Mouse (Mus musculus) spleen, postnatal 36 days (tissue): ENCODE data around the gene Sf3a3.

Experiments
- DNase-seq, 2 experiments: peaks; one replicate each; pipeline ENCODE4 v3.0.0; 2022; ENCODE audit warnings: low spot score in 2 of 2, mixed read lengths in 1 of 2

Gene Sf3a3

DNA sequence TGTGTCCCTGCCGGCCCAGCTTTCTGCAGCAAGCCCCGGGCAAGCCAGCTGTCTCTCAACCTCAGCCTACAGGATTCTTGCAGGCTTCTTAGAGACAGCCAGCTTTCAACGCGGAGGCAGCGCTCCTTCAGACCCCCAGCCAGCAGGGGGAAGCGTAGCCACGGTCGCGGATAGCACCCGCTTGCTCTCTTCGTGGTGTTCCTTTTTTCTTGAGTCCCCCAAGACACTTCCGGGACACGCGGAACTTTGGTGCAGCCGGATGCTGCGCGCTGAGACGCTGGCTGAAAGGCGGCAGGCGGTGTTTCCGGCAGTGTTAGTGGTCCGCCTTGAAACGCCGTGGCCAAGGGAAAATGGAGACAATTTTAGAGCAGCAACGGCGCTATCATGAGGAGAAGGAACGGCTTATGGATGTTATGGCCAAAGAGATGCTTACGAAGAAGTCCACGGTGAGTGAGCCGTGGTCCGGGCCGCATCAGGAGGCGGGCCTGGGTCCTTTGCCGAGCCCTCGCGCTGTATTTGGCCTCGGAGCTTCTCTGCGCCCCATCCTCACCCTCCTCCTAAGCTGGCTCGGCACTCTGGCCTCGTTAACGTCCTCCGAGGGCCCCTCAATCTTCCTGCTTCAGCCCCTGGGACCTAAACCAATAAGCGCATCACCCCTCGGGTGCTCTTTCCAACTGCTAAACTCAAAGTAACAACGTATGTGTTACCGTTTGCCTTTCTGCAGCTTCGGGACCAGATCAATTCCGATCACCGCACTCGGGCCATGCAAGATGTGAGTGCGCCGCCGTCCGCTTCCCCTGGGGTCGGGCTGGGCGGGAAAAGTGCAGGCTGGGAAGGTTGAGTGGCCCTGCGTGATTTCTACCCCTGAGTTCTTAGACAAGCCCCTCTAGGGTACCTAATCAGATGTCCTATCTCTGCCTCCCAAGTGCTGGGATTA, at the start of gene Sf3a3:
TSS of gene Sf3a3 (plus strand) at position 232 of the 937 bp plus-strand sequence.
- peak; percentile 94 for DNase-seq

DNA sequence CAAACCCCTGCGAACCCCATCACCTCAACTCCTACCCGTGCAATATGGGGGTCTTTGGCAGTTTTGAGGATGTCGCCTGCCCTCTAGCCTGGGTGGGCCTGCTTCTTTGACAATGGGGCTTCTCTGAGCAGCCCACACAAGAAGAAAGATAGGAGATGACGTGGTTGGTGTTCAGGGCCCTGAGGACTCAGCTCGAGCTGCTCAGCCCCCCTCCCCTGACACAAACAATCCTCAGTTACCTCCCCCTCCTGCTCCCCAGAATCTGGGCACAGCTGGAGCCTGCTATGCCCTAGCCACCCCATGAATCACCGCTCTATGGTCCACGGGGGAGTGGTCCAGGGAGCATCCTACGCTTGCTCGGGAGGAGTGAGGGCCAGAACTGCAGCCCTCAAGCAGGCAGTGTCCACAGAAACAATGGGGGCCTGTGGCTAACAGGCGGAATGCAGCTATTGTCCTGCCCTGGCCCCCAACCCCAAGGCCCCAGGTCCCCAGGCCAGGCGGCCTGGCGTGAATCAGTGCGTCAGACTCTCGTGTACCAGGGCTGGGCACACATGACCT, 47.0 kb upstream of the Sf3a3 start:
- no peak for DNase-seq

DNA sequence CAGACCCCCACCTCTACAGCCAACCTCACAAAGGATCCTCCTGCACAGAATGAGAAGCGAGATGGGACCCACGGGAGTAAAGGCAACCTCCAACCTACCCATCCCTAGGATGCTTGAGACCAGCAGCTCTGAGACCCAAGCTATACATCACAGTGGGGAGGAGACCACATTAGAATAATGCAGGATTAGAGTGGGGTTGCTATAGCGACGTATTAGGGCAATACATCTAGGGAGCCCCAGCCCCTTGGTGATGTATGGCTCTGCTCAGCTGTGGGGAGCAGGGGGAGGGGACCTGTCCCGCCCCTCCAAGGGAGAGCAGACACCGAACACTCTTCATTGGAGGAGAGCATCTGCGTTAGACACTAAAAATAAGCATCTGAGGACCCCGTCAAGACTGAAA, 46.5 kb upstream of the Sf3a3 start:
- no peak for DNase-seq

DNA sequence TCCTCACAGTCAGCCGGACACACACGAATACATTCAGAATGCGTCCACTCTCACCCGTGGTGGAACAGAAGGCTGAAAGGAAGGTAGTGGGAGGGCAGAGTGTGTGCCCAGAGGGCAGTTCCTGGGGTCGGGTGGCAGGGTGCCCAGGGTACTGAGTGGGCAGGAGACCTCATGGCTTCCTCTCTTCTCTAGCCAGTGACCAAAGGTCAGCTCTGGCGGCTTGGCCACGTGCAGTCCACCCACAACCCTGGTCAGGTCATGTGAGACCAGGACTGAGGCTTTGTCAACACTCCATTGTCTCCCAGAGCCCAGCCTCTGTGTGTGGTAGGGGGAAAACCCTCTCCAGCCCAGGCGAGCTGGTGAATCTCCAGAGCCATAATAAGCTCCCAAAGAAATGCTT, 44.3 kb upstream of the Sf3a3 start:
- no peak for DNase-seq

DNA sequence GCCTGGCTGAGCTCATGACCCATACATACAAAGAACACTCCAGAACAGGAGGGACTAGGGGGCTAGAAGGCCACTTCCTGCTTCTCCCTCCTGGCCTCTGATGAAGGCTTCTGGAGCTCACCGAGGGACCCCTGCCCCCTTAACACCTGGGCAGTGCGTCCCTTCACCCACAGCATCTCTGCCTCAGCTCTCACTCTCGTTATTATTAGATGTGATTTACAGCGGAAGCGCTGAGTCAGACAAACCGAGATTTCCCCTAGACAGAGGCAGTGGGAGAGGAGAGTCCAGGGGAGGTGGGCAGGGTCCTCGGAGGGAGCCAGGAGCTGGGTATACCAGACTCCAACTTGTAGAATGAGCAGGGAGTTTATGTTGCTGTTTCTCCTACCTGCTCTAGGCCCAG, 43.0 kb upstream of the Sf3a3 start:
- no peak for DNase-seq

DNA sequence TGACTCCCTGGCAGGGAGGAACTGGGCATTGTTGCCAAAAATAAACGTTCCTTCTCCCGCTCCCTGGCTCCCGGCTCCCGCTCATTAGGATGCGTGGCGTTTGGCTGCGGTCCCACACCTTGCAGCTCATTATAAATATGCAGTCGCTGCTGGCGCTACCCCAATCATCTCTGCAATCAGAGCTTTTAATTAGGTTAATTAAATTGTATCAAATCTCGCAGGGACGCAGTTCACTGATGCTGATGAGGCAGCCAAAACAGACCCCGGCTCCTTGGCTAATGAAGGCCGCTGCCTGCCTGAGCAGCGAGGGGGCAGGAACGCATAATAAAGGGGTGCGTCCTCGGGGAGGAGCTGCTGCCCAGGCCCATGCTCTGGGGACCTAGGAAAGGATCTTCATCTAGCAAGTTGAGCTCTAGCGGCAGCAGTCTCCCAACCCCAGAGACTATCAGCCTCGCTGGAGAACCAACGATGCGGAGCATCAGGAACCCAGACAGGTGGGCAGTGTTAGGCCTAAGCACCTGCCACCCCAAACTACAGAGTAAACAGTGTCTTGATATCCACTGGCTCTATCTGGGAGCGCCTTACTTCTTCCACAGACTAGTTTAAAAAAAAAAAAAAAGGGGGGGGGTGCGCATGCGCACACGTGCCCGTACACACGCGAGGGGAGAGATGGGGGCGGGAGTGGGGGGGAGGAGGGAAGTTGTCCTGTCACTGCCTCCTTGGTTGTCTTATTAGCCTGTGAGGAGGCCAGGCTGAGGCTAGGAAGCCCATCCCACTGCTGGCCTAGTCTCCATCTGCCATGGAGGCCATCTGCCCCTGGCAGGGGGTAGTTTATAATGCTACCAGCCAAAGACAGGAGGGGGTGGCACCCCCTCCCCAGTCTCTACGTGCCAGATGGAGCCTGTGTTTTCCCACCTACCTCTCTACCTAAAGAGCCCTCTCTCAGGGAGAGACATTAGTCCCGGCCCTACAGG, 41.9 kb upstream of the Sf3a3 start:
- no peak for DNase-seq

DNA sequence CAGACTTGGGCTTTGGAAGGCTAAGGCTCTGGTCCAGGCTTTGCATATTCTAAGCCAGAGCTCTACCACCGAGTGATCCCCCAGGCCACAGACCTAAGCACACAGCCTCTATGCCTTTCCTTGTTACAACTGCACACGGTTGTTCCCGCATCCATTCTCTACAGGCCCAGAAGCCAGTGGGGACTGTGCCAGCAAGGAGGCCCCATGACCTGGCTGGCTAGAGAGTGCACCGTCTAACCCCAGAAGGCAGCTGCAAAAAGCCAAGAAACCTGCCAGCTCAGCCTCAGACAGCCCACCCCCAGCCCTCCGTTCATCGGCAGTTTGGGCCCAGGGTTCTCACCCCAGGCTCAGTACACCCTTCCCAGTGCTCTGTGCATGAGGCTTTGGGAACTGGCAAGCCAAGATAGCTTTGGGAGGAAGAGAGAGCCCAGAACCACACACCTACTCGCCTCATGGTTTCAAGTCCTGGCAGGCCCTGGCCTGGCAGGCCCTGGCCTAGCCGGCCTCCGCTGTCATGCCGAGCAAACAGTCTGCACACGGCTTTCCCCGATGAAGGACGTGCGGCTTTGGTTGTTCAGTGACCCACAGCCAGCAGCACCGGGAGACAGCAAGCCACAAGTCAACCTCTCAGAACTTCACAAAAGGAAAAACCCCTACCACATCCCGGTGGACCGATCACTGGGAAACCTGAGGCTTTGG, 40.1 kb upstream of the Sf3a3 start:
- no peak for DNase-seq

DNA sequence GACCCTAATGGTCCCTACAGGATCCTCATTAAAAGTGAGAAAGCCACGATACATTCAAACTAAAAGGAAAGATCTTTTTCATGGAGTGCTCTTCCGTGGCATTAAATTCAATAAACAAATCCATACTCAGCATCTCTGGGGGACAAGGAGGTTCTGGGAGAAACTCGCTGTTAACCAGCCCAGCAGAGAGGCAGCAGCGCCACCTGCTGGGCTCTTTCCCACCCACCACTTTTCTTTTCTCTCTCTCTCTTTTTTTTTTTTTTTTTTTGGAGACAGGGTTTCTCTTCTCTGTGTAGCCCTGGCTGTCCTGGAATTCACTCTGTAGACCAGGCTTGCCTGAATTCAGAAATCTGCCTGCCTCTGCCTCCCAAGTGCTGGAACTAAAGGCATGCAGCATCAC, 39.5 kb upstream of the Sf3a3 start:
- DNase-seq, result peak in 1 of 2 experiments; percentile 18

DNA sequence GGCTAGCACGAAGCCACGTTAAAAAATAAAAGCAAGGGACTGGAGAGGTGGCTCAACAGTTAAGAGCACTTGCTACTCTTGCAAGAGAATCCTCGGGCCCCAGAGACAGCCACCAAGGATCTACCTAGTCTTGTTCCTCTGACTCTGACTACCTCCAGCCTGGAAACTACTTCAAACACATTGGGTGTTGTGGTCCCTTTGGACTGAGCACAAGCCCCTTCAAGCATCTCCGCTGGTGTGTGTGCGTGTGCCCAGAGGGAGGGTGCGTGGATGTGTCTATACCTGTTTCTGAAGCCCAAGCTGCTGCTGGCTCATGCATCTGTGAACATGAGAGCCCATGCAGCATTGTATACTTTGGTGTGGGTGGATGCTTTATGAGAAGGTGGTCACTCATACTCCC, 38.6 kb upstream of the Sf3a3 start:
- no peak for DNase-seq

DNA sequence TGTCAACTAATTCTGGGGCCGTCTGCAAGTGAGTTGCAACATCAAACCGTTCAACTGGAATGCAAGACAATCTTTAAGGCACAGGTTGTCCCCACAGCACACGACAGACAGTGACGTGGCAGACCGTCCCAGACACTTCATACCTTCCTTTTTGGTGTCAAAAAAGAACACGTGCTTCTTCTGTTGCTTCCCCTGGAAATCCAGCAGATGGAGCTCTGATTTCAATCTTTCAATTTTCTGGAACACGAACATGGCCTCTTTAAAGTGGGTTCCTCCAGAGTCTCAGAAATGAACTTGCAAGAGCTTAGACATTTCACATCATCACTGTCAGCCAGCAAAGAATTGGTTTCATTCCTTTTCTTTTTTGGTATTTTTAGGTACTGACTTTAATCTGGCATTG, 32.3 kb upstream of the Sf3a3 start:
- no peak for DNase-seq

DNA sequence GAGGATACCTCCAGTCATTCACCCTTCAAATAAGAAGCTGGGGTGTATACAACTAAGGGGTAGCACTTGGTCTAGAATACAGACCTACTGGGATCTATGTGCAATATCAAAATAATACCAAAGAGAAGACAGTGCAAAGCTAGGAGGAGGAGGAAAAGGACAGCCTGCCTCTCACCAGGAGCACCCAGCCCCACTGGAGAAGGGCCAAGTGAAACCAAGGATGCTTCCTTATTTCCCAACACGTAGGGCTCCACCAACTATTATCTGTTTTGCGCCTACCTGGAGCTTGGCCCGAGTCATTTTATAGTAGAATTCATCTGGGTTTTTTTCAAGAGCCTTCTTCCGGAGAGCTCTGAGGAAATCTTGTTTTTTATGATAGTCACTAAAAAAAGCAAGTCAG, 31.1 kb upstream of the Sf3a3 start:
- no peak for DNase-seq

DNA sequence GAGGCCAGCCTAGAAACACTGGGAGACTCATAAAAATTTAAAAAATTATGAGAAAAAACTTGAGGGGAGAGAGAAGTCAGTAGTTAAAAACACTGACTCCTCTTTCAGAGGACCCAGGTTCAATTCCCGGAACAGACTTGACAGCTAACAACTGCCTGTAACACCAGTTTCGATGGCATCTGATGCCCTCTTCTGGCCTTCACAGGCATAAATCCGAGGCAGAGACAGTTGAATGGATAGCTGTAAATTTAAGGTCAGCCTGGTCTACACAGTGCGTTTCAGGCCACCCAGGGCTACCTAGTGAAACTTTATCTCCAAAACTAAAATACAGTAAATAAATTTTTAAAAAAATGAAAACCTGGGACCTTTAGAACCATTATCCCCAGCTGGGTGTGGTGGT, 29.6 kb upstream of the Sf3a3 start:
- no peak for DNase-seq

DNA sequence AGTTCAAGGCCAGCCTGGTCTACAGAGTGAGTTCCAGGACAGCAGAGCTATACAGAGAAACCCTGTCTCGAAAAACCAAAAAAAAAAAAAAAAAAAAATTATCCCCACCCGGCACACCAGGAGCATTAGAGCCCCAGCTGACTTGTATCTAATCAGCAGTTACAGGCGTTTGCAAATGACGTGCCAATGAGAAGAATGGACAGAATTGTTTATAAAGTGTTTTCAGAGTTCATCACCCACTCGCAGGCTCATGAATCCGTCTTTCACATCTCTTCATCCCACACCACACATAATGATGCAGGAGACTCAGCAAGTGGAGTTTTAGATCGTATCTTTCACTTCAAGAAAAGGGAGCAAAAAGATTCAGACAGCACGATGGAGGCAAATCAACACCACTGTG, 29.1 kb upstream of the Sf3a3 start:
- no peak for DNase-seq

DNA sequence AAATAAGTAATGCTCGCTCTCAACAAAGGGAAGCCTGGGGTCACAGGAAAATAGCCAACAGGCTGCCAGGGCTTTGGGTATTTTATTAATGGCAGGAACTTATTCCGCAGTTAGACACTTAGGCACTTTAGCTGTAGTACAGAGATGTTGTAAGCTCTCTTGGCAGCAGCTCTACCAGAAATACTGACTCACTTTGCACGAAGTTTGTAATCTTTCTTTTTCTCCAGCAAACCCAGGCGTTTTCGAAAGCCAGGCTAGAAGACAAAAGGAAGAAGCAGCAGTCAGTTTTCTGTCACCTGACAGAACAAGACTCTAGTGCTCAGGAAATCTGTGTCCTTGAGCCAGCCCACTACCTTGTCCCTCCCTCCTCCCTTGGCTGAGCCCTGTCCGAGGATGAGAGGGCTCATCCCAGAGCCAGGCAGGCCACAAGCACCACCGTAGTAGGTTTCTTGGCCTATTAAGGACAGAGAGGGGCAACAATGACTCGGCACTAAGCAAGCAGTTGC, 28.6 kb upstream of the Sf3a3 start:
- no peak for DNase-seq

DNA sequence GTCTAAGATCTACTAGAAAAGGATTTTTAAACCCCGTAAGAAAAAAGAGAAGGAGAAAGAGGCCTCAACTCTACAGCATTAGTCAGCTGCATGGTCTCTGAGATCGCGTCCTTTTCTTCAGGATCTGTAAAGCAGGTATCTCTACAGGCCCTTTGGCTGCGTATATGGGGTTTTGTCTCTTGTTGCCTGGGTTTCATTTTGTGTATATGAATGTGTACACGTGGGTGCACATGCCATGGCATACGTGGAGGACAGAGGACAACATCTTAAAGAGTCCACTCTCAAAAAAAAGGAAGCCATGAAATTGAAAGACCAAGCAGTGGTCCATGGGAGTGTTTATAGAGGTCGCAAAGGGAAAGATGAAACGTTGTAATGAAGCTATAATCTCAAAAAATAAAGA, 23.1 kb upstream of the Sf3a3 start:
- no peak for DNase-seq

DNA sequence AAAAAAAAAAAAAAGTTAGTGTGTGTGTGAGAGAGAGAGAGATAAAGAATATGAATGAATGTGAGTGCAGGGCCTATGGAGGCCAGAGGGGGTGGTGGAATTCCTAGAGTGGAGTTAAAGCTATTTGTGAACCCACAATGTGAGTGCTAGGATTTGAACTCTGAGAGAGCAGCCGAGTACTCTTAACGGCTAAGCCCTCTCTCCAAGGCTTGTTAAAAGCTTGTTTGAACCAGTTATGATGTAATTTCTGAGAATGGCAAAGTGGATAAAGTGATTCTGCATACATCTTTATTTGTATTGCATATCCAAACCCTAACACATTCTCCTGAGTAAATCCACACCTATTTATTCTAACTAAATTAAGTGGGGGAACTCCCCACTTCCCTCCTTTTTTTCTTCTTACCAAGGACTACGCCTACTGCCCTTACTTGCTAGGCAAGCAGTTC, 22.1 kb upstream of the Sf3a3 start:
- no peak for DNase-seq

DNA sequence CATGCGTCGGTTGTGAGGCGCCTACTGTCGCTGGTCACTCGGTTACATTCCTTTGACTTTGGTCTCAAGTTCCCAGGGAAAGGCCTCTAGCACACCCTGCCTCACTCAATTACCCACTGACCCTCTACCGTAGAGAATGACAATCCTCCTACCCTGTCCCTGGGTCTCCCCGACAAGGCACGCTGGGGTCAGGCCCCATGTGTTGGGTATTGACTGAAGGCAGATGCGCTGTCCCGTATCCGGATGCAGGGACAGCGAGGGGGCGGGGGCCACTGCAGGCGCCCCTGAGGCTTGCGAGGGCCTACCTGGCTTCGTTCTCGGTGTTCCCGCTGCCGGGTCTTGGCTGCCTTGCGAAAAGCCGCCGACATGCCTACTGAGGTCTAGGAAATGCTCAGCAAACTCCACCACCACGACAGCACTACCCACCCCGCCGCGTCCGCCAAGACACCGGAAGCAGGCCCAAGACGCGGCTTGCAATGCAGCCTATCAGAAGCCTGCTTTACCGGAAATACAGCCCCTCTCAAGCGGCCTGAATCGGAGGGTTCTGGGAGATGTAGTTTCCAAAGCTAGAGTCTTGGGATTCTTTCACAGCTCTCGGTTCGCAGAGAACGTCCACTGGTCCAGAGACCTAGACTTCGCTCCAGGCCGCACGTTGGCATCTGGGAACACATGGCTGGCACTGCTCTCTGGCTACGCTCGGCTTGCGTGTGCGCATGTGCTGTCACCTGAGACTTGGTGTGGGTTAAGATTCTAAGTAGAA, 21.3 kb upstream of the Sf3a3 start, which contains the start of gene Utp11:
TSS of gene Utp11 (minus strand) at position 466 of the 760 bp plus-strand sequence.
- DNase-seq, result peak; percentile 86 to 88

DNA sequence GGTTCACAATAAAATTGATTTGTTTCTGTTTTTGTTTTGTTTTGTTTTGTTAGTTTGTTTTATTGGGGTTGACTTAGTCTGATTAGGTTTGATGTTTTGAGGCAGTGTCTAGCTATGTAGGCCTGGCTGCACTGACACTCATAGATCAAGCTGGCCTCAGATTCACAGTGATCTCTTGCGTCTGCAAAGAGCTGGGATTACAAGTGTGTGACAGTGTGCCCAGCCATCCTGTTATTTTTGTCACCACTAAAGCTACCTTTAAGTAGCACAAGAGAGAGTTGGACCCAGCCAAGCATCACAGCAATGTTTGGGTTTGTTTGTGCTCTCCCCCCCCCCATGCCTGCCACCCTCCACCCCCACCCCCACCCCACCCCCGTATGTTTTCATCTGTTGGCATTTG, 20.0 kb upstream of the Sf3a3 start:
- no peak for DNase-seq

DNA sequence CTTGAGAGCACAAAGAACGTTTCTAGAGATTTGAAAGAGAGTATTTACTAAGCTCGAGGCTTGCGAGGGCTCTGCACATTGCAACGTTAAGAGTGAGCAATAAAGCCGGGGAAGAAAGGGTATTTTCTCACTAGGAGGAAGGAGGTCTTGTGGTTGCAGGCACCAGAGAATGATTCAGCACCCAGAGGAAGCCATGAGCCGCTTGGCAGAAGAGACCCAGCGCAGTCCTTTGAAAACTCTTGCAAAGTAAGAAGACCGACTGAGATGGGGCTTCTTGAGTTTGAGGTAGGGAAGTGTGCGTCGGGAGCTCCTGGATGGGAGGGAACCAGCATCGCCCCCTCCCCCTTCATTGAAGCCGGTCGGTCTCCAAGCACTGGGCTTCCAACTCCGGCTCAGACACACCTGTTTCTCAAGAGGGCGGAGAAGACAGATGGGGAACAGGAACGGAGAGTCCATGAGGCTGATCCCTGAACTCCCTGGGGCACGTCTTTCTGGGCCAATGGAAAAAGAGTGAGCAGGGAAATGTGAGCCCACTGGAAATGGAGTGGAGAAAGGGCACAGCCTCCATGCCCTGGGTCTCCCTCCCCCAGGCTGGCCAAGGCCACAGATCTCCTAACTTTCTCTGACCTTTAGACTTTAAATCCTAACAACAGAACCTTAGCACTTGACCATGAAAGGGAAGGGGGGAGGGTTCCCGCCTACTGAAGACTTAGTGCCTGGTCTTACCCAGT, 18.6 kb upstream of the Sf3a3 start:
- DNase-seq, result no peak

DNA sequence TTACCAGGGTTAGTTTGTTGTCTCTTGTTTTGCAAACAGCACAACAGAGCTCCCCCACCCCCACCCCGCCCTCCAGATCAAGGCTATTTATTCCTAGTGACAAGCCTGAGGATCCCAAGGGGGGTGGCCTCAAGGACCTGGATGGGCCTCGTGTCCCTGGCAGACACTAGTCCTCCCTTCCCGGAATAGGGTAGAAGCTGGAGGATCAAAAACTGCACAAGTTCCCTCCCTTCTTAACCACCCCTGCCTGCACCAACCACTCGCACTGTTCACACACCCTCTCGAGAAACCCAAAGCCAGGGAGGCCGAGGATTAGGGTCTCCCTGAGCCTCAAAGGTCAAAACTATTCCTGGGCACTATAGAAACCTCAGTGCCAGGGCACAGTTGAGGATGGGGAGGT, 14.8 kb upstream of the Sf3a3 start:
- DNase-seq, result no peak
